Mouse (Mus musculus) left cerebral cortex, adult 18-20 months (tissue): ENCODE measurements around the gene Tmem217. TPM values are rescaled to one million over a fixed set of nuclear protein-coding genes. Genes with fewer than 3 reads are reported as not detected.
"Not testable (repeated sequence)": the region's sequence is repeated elsewhere in the genome, so short reads cannot be mapped to it uniquely, and the experiment has no call there.

ENCODE experiments used
- DNase-seq, 2 experiments: peaks; one replicate each; pipeline ENCODE4 v3.0.0; 2021 to 2022; ENCODE audit warnings: low spot score in 2 of 2, mixed read lengths in 1 of 2
- total RNA-seq, 2 experiments: library from RNA; stranded (reverse); gene quantifications; 2 replicates each; pipeline ENCODE4 v1.2.3; 2021

Gene Tmem217
- total RNA-seq, 2 experiments from 2014 or later: not detected

DNA sequence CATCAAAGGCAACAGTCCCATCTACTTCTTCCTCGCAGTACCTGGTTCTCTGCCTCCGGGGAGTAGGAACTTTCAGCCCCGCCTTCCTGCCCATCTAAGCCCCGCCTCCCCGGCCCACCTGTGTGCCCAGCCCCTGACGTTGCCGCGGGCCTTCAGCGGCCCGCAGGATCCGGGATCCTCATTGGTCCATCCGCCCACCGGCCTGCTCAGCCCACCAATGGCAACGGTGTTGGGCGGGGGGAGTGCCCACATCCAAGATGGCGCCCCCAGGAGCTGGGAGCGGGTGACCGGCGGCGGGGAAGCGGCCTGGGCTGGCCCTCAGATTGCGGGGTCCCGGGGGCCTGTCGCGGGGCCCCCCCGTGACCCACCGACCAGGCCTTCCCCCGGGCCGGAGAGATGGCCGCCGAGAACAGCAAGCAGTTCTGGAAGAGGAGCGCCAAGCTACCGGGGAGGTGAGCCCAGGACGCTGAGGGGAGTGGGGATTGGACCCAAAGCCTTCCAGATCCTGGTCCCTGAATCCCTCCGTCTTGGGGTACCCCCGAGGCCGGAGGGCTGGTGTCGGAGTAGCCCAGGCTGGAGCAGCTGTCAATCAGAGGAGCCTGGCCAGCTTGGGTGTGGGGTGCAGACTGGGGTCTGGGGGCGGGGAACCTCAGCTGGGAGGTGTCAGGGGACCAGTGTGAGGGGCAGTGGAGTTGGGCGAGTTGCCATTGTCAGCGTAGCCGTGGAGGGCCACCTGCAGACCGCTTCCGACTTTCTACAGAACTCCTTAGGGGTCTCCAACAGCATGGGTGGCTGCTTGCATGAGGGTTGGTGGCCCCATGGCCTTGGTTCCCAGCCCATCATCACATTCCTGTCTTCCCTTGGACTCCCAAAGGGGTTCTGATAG lies 2.4 kb downstream of the Tmem217 start, which contains the start of the genes Gm17657 and Tbc1d22b:
Gene Gm17657, minus strand, starts transcription at position 96 of the 886 bp plus-strand sequence.
Gene Tbc1d22b, plus strand, starts transcription at position 243 of the 886 bp plus-strand sequence.
- peak; percentile 95 to 96 for DNase-seq

DNA sequence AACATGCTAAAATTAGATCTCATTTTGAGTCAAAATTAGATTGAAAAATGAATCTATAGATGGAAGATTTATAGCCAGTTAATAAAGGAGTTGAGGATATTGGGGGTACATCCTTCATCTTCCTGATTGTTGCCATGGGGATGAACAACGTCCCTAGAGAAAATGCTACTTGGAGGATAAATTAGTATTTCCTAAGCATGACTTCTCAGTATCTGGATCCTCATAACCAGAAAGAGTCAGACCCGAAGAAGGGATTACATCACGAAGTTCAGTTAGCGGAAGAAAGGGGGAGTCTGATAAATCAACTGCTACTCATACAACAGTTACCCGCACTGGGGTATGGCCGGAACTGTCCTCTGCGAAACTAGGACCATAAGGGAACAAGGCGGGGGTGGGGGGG lies 3.2 kb downstream of the Tmem217 start:
- no peak for DNase-seq

DNA sequence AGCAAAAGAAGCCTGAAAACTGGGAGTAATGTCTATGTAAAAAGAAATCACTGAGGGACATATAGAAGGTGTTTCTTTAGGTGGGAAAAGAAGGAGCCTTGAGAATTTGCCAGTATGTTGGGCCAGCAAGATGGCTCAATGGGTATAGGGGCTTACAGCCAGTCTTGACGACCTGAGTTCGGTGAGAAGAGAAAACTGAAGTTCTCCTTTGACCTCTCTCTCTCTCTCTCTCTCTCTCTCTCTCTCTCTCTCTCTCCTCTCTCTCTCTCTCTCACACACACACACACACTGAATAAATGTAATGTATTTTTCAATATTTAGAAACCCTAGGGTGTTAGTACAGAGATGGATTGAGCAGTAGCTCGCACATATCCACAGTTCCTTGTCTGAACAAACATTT lies 3.7 kb downstream of the Tmem217 start:
- no peak for DNase-seq

DNA sequence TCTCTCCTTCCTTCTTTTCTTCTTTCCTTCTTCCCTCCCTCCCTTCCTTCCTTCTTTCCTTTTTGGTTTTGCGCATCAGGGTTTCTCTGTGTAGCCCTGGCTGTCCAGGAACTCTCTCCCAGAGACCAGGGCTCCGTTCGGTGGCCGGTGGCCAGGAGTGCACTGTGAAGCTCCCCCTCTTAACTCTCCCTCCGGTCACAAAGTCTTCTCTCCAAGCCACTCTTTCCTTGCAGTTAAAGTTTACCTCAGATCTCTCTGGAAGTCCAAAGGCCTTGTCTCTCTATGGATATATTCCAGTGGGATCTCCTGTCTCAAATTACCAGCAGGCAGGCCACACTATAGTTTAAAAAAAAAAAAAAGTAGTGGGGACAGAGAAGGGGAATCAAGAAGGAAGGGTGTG lies 6.9 kb downstream of the Tmem217 start:
- DNase-seq: no peak

DNA sequence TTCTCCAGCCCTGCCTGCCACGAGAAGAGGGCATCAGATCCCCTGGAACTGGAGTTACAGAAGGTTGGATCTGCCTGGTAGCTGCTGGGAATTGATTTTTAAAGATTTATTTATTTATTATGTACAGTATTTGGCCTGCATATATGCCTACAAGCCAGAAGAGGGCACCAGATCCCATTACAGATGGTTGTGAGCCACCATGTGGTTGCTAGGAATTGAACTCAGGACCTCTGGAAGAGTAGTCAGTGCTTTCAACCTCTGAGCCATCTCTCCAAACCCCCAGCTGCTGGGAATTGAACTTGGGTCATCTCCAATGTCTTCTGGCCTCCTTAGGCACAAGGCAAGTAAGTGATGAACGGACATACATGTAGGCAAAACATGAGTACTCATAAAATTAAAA lies 8.1 kb downstream of the Tmem217 start:
- no peak for DNase-seq

DNA sequence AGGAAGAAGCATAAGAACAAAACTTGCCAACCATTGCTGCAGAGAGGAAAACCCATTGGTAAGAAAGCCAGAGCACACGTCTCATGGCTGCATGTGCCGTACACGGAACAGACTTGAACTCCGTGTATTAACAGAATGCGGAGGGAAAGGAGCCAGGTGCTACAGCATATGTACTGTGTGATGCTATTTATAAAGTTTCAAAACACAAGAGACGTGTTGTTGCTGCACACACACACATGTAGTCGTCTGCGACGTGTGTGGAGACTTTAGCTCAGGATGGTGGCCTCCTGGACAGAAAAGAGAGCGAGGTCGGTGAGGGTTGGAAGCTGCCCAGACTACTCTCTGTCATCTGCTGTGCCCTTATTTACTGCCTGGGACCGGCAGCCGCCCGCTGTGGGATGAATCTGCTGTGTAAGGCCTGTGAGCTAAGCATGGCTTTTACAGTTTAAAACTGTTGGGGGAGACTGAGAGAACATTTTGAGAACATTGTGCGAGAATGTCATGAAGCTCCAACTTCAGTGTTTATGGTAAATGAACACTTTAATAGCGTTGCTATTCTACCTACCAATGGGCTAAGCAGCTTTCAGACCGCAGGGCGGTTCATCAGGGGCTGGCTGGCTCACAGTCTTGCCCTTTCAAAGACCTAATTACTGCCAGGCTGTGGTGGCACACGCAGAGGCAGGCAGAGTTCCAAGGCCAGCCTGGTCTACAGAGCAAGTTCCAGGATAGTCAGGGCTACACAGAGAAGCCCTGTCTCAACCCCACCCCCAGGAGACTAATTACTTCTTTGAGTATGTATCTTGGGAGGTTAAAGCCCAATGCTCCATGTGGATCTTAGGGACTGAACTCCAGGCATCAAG lies 9.1 kb downstream of the Tmem217 start:
- no peak for DNase-seq

DNA sequence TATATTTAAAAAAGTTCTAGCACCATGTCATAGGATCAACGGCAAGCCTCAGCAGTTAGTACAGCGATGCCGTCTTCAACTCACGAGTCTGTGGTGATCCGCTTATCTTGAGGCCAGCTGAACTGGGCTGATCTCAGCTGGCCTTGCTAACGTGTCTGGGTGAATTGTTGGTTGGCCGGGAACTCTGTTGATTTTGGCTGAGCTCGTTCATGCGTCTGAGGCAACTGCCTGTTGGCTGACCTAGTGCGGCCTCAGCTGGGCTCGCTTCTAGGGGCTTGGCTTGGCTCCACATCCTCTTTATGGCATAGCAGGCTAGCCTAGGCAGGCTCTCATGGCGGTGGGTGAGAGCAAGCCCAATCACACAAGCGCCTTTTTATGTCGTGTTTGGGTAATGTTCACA lies 10.8 kb downstream of the Tmem217 start:
- DNase-seq: no peak

DNA sequence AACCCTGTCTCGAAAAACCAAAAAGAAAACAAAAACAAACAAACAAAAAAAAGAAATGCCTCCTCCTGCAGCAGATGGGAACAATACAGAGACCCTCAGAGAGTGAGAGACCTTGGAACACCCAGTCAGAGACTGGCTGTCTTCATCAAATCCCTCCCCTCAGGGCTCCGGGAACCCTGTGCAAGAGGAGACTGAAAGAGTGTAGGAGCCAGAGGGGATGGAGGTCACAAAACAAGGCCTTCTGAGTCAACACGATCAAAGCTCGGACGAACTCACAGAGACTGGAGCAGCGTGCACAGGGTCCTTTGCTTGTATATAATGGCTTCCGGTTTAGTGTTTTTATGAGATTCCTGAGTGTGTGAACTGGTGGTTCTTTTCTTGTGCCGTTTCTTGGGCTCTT lies 11.8 kb downstream of the Tmem217 start:
- DNase-seq: no peak

DNA sequence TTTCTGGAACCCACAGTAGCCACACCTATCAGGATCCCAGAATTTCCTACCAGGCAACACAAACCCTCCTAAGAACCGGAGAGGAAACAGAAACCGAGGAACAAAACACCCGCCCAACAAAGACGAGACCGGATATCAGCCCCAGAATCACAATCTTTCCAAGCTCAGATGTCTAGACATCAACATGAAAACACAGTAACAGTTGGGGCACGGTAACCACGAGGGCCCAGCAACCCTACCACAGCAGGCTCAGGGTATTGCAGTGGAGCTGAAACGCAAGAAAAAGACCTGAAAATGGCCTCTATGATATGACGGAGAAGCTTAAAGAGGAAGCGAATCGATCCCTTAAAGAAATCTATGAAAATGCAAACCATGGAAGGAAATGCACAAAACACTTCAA lies 18.3 kb downstream of the Tmem217 start:
- no peak for DNase-seq

DNA sequence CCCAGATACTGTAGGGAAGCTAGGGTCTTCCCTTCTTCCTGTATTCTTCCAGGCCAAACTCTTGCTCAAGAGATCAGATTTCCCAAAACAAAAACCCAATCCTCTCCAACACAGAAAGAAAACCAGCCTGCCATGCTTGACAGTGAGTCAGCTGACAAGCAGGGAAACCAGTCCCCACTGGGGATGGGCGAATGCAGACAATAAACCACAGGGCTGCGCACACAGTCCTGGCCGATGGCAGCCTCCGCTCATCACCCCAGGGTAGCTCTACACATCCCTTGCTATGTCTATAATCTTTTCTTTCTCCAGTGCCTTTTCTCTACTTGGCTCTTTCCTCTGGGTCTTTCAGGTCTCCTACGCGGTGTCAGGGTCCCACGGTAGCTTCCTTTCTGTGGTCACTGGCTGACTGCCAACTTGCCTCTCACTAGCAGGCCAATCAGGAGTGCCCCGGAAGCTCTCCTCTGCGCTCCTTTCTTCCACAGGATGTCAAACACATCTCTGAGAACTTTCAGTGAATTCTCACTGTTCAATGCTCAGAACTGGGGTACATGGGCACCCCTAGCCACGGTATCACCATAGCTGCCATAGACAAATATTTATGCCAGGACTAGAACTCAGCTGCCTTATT lies 20.3 kb downstream of the Tmem217 start:
- no peak for DNase-seq

DNA sequence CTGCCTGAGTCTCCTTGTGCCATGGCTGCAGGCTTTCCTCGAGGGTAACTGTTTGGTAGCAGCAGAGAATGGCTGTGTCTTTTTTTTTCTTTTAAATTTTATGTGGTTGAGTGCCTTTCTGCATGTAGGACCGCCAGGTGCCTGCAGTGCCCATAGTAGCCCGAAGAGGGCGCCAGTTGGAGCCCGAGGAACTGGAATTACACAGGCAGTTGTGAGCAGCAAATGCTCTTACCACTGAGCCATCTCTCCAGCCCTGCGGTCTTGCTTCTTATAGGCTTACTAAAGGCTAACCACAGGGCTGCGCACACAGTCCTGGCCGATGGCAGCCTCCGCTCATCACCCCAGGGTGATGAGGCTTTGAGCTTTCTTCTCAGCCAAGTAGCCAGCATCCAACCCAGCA lies 20.9 kb downstream of the Tmem217 start:
- DNase-seq: no peak

DNA sequence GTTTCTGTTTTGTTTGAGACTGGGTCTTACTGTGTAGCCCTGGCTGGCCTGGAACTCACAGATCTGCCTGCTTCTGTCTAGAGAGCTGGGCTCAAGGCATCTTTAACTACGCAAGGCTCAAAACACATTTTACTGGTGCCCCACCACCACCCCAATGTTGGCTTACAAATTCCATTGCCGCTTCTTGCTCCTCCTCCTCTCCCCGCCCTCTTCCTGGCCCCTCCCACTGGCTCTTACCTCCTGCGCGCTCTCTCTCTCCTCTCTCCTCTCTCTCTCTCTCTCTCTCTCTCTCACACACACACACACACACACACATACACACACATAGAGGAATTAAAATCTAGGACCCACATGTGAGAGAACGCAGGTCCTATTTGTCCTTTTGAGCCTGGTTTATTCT lies 21.7 kb downstream of the Tmem217 start:
- no peak for DNase-seq

DNA sequence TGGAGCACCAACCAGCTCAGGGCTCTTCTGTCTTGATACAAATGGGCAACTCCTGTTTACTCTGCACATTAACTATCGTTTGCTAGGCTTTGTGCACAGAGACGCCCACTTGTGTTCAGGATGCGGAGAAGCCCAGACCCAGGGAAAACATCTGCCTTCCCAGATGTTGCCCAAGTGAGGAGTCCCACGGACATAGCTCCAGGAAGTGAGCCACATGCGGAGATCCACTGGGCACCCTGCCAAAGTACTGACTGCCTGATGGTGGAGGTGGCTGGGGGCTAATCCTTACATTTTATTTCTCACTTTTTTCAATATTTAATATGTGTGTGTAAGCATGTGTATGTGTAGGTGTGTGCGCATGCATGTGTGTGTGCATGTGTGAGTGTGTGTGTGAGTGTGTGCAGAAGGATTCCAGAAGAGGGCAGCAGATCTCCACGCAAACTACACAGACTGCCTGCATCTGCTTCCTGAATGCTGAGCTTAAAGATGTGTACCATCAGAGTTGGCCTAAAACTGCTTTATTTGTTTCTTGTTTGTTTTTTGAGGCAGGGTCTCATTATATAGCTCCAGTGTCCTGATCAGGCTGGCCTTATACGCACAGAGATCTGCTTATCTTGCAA lies 23.5 kb downstream of the Tmem217 start:
- no peak for DNase-seq

DNA sequence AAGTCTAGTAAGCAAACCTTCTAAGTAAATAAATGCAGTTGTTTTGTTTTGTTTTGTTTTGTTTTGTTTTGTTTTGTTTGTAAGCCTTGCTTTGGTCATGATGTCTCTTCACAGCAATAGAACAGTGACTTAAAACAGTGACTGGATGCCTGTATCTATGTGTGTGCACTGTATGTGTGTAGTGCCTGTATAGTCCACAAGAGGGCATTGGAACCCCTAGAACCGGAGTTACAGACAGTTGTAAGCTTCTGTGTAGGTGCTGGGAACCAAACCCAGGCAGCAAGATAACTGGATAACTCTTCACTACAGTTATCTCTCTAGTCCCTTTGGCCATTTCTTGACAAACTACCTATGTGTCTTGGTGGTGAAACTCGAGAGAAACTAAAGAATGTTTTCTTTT lies 26.6 kb downstream of the Tmem217 start:
- DNase-seq: no peak

DNA sequence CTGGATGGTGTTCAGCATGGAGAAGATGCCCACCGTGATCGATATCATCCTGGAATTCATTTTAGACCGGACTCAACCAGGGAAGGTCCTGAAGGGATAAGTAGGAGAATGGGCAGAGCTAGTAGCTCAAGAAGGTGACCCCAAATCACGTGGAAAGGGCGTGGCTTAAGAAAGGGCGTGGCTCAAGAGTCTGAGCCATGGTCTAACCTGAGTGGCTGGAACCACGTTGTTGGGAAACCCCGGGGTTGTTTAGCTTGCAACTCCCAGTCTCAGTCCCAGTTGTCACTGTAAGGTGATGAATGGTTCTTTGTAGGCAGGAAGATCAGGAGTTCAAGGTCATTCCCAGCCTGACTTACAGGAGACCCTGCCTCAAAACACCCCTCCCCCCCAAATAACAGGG lies 32.5 kb downstream of the Tmem217 start:
- DNase-seq: no peak

DNA sequence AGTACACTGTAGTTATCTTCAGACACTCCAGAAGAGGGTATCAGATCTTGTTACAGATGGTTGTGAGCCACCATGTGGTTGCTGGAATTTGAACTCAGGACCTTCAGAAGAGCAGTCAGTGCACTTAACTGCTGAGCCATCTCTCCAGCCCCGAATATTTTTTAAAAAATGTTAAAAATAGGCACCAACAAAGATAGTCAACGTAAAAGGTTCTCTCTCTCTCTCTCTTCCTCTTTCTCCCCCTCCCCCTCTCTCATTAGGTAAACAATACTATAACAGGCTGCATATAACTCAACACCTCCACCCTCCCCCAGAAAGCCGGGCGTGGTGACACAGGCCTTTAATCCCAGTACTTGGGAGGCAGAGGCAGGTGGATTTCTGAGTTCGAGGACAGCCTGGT lies 33.5 kb downstream of the Tmem217 start:
- not testable (repeated sequence) for DNase-seq

DNA sequence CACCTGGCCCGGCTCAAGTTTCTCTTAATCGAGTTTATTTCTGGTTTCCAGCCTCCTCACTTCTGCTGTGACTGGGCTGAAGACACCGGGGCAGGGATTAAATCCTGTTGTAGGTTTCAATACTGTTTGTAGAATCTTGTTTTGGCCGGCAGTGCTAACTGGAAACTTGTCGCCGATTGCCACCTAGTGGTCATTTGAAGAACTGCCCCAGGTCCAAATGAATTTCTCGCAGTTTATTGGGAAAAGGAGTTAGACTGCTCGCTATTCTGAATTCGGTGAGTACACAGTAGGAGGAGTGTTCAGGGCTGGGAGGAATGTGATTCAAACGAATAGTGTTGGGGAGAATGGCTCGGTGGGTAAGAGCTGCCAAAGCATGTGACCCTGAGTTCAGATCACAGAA lies 37.8 kb downstream of the Tmem217 start:
- DNase-seq: peak; percentile 85 to 88

DNA sequence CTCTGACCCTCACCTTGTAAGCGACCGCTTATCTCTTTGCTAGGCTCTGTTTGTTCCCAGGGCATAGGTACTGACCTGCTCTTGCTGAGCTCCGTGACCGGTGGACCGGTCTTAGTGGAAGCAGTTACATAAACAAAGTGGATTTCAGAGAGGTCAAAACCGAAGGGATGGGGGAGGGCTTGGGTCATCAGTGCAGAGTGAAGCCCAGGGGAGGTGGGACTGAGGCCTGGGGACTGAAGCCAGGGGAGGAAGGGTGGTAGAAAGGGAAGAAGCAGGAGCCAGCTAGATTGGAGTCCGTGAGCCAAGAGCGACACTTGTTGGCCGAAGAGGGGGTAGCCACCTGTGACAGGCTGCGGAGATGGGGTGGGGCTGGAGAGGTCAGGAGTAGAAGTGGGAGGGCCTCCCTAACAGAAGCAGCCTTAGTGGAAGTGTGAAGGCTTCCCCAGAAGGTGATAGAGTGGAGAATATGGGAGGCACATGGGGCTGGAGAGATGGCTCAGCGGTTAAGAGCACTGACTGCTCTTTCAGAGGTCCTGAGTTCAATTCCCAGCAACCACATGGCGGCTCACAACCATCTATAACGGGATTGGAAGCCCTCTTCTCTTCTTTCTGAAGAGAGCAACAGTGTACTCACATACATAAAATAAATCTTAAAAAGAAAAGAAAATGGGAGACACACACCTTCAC lies 39.0 kb downstream of the Tmem217 start:
- DNase-seq: no peak

DNA sequence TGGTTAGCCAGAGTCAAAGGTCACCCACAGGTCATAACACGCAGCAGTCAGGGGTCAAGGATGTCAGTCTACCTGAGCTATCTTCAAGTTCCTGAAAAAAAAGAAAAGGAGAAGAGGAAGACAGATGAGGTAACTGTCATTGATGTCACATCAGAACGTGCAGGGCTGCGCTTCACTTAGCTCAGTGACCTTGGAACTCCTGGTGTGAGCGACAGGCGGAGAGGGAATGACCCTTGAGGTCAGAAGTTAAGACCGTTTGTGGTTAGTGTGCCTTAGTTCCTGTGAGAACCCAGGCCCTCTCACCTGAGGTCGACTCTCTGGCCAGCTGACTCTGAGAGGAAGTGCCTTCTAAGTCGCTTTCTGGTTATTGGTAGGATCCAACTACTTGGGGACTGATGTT lies 41.5 kb downstream of the Tmem217 start:
- DNase-seq: no peak

DNA sequence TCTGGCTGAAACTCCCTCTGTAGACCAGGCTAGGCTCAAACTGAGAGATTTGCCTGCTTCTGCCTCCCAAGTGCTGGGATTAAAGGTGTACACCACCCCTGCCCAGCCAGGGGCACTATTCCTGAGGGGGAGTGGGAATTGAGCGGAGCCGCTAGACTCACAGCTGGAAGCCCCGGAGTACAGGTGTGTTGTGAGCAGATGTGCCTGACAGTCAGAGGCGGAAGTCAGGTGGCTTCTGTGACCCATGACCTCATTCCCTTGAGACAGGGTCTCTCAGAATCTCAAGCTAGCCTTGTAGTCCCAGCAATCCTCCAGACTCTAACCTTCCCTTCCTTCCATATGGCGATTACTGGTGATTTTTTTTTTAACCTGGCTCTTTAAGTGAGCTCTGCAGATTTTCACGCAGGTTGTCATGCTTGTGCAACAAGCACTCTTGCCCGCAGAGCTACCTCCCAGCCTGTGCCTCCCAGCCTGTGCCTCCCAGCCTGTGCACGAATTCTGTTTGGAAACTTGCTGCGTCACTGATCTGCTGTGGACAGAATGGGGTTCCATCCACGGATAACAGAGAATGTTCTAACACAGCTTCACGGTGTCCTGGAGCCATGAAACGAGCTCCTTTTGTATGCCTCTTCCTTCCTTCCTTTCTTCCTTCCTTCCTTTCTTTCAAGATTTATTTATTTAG lies 43.1 kb downstream of the Tmem217 start:
- DNase-seq: no peak
